Mouse (Mus musculus): Measurements from ENCODE around the gene Hnrnpul2. TPM values are rescaled to one million over a fixed set of nuclear protein-coding genes. Genes with fewer than 3 reads are reported as not detected.

Hnrnpul2 gene
- polyA plus RNA-seq (2012; rRNA removed): 42.8 and 44.0 TPM in 2 replicates

GRCm38 (mm10) chr19:8819596-8820423, at the start of gene Hnrnpul2:
Hnrnpul2 (plus strand) TSS chr19:8820010.

DNA sequence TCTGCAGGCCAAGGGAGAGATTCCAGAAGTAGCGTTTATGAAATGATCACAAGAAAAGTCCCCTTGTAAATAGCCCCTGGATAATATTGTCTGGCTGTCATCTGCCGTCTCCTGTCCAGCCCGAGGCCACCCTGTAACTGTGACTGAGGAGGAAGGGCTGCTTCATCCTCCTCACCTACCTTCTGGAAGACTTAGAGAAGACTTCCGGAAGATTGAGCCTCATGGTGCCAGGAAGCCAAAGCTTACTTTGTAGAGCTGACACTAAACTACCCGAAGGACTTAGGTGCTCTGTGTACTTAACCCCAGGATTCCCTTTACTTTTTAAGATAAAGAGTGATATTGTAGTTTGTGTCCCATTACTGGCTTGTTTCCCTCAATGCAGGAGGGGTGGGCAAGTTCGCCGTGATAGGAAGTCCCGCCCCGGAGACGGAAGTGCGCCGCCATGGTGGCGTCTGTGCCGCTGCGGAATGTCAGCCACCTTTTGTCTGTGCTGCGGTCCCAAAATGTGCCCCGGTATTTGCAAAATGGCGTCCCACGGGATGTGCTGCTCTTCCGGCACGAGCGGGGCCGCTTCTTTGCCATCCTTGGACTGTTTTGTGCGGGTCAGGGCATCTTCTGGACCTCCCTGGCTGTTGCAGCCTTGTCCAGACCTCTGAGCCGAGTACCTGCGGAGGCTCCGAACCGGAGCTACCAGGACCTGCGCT, 49.1 kb upstream of the Hnrnpul2 start, which contains the start of gene Tmem223:
Tmem223 (plus strand) TSS at position 430 of the 704 bp plus-strand sequence.

GRCm38 (mm10) chr19:8774086-8774835, 45.5 kb upstream of the Hnrnpul2 start, which contains the start of gene Tmem179b:
Tmem179b (minus strand) TSS chr19:8774467.

GRCm38 (mm10) chr19:8786008-8786781, 33.6 kb upstream of the Hnrnpul2 start, which contains the start of gene Taf6l:
Taf6l (minus strand) TSS chr19:8786417.

GRCm38 (mm10) chr19:8798264-8798946, 21.4 kb upstream of the Hnrnpul2 start, which contains the start of gene Polr2g:
Polr2g (minus strand) TSS chr19:8798577.

DNA sequence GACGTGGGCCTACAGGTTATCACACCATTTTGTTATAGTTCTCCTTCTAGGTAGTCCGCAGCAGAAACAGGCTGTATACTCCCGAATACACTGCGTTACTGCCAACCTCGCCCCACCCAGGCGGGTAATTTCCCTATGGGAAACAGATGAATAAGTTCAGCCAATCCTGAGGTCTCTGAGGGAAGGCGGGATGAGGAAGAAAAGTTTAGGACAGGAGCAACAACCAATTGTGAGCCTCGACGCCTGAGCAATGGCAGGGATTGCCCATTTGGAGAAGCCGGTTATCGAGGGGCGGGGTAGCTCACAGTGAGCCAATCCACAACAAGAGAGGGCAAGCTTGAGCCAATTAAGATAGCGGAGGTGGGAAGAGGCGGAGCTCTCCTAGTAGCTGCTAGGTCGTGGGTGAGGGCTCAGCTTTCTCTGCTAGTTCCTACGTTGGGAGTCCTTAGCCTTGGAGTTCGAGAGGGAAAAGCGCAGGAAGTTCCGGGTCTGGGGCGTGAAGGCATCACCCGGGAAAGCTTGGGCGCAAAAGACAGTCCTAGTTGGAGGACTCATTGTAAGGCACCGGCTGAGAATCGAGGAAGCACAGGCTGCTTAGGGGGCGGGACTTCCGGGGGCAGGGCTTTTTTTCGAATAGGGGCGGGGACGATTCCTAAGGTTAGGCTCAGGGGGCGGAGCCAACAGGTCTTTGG, 17.5 kb upstream of the Hnrnpul2 start, which contains the start of gene Zbtb3:
Zbtb3 (plus strand) TSS at position 426 of the 692 bp plus-strand sequence.

DNA sequence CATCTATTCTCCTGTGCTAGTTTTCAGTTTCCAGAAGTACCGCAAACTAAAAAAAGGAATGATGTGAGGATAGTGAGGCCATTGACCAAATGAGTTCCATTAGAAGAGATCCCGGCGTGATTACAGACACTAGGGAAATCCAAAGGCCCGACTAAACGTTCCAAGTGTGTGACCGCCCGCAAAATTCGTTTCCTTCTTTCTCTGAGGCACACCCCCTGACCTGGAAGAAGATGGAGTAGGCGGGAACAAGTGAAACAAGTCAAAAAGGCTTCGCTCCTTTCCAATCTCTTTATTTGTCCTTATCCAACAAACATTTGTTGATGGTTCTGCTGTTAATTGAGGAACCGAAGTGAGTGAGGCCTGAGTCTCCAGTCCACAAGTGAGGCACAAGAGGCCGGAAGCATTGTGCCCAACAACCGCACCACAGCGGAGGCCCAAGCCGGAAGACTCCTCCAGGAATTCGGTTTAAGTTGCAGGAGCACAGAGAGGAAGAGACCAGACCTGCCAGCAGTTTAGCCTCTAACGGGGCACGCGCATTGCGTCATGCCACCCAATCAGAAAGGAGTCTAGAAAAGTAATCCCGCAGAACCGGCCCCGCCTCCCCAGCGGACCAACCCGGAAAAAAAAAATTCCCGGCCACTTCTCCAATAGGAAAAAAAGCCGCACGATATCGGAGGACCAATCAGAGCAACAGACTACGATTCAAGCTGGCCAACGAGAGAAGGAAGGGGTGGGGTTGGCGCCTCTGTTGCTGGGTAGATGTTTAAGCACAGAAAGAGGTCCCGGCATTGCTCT, 812 bp upstream of the Hnrnpul2 start, which contains the start of gene Ttc9c:
Ttc9c (minus strand) TSS at position 533 of the 795 bp plus-strand sequence.

GRCm38 (mm10) chr19:8829660-8830059, 9.8 kb downstream of the Hnrnpul2 start, which contains the start of gene AC129217.1:
AC129217.1 (plus strand) TSS chr19:8829773.

DNA sequence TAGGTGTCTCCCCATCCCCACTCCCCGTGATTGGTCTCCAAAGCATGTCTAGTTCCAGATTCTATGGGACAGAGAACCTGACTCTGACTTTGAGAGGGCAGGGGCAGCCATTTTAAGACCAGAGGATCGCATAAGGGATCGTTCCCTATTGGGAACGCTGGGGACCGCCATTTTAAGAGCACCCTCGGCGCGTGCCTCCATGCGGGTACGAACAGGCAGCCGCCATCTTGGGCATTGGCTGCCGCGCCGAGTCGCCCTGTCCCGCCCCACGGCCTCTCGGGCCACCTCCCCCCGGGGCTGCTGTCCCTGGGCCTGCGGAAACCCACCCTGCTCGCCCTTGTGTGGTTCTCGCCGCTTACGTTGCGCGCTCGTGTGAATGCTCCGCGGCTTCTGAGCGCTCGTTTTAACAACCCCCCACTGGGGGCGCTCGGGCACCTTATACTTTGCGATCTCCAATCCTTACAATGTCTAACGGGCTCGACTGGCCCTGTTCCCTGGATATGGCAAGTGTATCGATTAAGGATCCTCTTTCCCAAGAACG, 17.5 kb downstream of the Hnrnpul2 start, which contains the start of gene Bscl2:
Bscl2 (plus strand) TSS at position 217 of the 541 bp plus-strand sequence.

GRCm38 (mm10) chr19:8839103-8839907, 19.5 kb downstream of the Hnrnpul2 start, which contains the start of gene Gng3:
Gng3 (minus strand) TSS chr19:8839194.

GRCm38 (mm10) chr19:8850402-8850901, 30.6 kb downstream of the Hnrnpul2 start, which contains the start of gene Lrrn4cl:
Lrrn4cl (plus strand) TSS chr19:8850768.

DNA sequence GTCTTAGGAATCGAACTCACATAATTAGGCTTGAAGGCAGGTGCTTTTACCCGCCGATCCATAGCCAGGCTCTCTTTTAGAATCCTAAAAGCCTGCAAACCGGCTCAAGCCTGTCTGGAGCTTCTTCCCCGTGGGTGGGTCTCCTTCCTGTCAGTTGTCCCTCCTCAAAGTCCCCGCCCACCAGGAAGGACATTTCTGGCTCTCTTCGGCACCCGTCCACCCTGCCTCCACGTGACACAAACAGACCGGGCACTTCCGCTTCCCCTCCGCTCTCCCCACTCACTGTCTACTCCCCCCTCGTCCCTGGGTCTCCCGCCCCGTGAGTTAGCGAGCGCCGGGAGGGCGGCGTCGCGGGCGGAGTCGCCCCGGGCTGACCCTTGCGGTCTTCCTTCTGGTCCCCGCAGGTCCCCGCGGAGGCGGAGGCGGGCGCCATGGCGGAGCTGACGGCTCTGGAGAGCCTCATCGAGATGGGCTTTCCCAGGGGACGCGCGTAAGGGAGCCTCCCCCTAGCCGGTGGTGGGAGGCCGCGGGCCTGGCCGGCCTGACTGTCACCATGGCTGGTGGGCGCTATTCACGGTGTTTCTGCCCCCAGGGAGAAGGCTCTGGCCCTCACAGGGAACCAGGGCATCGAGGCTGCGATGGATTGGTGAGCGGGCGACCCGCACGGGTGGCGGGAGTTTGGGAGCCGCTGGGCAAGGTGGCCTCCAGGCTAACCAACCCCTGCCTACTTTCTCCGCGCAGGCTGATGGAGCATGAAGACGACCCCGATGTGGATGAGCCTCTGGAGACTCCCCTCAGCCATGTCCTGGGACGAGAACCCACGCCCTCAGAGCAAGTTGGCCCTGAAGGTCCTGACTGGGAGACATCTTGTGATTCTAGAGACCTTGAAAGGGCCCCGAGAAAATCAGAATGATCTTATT, 51.7 kb downstream of the Hnrnpul2 start, which contains the start of gene Ubxn1:
Ubxn1 (plus strand) TSS at position 230 of the 920 bp plus-strand sequence.

DNA sequence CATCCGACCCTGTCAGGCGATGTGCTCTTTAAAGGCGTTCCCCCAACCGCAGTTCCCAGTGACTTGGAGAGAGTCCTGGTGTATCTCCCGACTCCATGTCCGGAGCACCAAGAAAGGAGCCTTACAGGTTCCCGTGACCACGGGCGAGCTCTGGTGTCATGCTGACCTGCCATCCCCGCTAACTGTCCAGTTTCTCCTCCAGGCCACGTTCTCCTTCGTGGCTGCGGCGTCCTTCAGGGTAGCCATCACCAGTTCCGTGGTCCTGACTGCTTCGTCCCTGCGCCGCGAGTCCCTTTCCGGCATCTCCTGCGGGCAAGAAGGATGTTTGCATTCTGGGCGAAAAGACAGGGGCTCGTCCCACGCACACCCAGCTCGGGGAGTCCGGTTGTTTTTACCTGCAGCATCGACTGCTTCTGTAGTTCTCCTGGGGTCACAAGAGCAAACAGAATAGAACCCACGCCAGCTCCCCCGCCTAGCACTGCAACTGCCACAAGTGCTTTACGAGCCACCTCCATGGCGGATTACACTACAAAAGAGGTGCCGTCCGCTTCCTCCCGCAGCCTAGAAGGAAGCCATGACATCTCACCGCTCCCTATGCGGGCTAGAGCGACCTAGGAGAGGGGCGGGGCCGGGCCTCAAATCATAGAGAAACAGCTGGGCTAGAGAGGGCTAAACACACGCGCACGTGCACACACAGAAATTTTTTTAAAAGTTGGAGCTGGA, 60.7 kb downstream of the Hnrnpul2 start, which contains the start of gene Uqcc3:
Uqcc3 (minus strand) TSS at position 613 of the 723 bp plus-strand sequence.

GRCm38 (mm10) chr19:8883616-8884015, 63.8 kb downstream of the Hnrnpul2 start, which contains the start of the genes Lbhd1 and Gm49403:
Lbhd1 (plus strand) TSS chr19:8883732.
Gm49403 (plus strand) TSS chr19:8883930.

